Mouse (Mus musculus) left cerebral cortex, postnatal 25 days (tissue): ENCODE measurements around the gene Pdhx. TPM values are rescaled to one million over a fixed set of nuclear protein-coding genes. Genes with fewer than 3 reads are reported as not detected.

Source experiments
- DNase-seq, 2 experiments: peaks; one replicate each; pipeline ENCODE4 v3.0.0; 2022; ENCODE audit warnings: low spot score in 2 of 2, mixed read lengths in 1 of 2
- intact Hi-C: fragments of 180-260 bp; cut with DNase I; formaldehyde crosslinking; loops from one replicate; pipeline ENCODE4 v1.15.1; 2025
- total RNA-seq, 2 experiments: library from RNA; stranded (reverse); gene quantifications; 2 replicates each; pipeline ENCODE4 v1.2.3; 2021

The Pdhx gene
- total RNA-seq, 2 experiments from 2014 or later, result 59.6 to 62.9 TPM

DNA sequence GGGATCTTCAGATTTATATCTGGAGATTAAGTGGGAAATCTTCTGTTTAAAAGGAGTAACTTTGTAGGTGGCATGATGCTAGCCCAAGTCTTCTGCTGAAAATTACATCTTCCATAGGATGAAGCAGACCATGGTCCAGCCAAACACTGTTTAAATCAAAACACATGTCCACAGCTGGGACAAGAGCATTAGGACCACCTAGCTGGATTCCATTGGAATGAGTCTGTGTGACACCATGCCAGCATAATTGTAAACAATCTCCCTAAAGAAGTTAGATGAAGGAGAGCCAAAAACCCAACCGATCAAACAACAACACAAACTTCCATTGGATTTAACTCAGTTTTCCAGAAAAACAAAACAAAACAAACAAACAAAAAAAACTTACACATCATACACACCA, 75.4 kb downstream of the Pdhx start:
- no peak for DNase-seq
- intact Hi-C loops, result no loop called here

DNA sequence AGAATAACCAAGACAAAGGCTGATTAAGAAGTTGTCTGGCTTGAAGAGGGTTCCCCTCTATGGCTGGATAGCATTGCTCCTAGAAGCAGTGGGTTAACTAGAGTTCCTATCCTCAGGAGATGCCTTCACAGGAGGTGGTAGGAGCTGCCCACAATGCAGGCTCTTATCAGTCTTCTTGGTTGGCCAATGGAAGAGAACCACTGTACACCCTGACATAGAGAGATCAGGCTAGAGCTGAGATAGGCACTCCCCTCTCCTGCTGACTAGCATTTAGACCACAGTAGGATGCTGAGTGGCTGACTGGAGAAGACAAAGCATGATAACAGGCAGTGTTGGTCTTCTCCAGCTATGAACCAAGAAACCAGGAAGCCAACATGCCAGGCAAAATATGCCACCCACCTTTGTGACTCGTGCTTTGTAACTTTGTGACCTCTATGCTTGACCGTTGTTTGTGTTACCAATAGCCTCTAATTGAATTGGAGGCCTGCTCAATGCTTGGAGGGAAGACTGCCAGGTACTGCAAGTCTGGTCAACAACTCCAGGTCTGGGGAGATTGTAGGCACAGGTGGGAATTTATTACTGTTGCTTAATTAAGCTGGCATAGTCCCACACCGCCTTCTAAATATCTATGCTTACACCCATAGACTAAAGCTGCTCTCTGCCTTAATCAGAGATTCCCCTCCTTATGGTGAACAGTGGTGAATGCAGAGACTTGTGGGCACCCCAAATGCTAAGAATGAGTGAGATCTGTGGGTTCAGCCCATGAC, 79.3 kb downstream of the Pdhx start:
- no peak for DNase-seq
- intact Hi-C loops, result no loop called here

DNA sequence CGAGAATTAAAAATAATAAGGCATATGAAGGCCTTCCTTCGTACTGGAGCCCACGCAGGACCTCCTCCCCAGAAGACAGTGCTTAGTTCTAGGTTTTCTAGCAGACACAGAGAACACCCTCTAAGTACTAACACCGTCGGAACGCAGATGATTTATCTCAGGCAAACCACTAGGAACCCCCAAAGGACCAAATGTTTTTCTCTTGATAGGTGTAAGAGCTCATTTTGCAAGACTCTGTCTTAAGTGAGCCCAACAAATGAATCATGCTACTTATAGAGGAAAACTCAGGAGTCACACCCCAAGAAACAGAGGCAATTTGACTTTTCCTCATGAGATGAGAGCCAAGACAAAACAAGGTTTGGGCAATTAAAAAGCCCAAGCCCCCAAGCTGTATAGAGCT, 80.9 kb downstream of the Pdhx start:
- DNase-seq, result no peak
- intact Hi-C loops, result no loop called here

DNA sequence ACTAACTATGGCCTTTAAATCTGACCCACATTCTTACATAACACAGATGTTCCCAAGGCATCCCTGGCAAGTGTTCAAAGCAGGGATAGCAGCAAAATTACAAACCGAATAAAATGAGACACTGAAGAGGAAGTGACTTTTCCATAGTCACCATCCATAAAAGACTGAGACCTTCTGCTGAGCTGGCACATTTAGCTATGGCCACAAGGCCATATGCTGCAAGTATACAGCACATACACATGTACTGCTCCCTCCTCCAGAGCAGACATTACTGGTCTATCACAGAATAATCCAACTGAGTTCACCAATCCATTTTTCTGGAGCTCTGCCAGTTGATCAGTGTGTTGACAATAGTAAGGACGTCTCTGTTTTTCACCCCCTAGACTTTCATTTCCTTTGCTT, 83.0 kb downstream of the Pdhx start:
- intact Hi-C loops, result no loop called here
- DNase-seq, result peak in 1 of 2 experiments; percentile 33

DNA sequence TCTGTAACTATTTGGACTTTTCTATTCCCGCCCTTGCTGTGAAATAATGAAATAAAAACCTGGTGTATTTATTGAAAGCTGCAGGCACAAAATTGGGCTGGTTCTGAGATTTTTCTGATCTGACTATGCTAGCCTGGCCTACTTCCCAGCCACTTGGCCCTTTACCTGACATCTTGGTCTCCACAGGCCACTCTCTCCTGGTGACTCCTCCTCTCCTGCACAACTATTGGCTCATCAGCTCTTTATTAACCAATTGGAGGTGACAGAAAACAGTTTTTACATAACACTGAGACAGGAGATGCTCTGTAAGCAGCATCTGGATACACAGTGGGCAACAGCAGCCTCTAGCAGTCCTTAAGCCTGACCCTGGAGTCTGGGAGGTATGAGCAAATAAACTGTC, 83.9 kb downstream of the Pdhx start:
- intact Hi-C loops, result no loop called here
- no peak for DNase-seq

DNA sequence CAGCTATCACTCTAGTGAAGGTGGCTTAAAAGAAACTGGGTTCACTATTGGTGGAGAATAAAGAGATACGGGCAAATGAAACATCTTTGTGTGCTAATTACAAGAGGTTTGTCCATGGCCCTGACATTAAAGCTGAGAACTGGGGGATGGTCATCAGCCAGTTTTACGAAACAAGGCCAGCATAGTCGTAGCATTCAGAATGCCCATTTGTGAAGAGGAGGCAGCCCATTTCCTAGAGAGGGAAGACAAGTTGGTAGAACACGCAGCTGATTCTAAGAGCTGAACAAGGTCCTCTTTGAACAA, 85.7 kb downstream of the Pdhx start:
- intact Hi-C loops, result no loop called here
- no peak for DNase-seq

DNA sequence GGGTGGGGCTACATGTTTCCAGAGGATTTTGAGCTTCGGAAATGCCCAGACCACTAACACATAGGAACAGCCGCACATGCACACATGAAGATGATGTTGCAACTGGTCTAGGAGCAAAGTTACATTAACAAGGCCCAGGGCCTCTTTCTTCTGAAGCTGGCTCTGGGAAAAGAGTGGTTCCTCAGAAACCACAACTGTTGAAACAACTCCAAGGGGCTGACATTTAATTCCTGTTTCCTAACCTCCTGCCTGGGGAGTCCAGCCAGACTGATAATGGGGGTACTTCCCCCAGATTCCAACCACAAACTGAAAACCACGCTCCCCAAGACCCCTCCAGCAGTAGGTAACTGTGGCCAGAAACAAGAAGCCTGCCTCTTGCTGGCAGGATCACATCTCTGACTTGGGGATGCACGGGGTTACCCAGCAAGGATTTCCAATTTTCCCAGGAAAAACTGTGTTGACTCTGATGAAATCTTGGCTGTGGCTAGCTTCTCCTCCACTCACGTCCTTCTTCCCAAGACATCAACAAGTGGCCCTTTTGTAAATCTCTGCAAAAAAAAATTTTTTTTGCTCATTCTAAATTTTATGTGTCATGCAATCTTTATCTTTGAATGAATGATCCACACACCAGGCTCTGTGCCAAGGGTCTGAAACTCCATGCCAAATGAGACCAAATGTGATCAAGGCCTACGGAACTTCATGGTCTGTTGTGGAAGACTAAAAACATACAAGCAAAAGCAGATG, 86.2 kb downstream of the Pdhx start:
- intact Hi-C loops, result no loop called here
- no peak for DNase-seq

DNA sequence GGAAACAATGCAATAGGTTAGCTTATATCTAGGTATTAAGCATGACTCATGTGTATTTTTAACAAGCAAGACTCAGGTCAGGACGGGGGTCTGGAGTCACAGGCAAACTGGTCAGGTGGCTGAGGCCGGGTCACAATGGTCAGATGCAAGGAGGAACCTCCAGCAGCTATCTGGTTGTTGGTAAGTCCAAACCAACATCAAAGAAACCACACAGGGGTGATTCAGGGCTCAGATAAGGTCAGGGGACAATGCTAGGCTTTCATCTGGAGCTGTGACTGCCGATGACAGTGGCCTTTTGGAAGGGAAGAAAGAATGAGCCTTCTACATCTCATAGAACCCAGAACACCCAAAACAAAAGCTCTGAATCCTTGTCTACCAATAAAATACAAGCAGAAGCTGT, 86.9 kb downstream of the Pdhx start:
- DNase-seq, result no peak
- intact Hi-C loops, result no loop called here

DNA sequence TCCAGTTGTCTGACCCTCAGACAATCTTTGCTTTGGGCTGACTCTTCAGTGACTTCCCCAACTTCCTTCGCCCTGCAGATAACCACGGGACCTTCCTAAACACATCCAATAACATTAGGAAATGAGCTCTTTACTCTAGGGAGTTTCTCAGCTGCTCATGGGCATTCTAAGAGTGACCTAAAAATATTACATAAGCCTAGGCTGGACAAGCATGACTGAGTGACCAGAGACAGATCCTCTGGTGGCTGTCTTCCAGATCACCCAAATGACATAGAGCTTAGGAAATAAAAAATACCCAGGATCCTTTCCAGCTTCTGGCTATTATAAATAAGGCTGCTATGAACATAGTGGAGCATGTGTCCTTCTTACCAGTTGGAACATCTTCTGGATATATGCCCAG, 90.5 kb downstream of the Pdhx start:
- intact Hi-C loops, result no loop called here
- DNase-seq, result no peak

DNA sequence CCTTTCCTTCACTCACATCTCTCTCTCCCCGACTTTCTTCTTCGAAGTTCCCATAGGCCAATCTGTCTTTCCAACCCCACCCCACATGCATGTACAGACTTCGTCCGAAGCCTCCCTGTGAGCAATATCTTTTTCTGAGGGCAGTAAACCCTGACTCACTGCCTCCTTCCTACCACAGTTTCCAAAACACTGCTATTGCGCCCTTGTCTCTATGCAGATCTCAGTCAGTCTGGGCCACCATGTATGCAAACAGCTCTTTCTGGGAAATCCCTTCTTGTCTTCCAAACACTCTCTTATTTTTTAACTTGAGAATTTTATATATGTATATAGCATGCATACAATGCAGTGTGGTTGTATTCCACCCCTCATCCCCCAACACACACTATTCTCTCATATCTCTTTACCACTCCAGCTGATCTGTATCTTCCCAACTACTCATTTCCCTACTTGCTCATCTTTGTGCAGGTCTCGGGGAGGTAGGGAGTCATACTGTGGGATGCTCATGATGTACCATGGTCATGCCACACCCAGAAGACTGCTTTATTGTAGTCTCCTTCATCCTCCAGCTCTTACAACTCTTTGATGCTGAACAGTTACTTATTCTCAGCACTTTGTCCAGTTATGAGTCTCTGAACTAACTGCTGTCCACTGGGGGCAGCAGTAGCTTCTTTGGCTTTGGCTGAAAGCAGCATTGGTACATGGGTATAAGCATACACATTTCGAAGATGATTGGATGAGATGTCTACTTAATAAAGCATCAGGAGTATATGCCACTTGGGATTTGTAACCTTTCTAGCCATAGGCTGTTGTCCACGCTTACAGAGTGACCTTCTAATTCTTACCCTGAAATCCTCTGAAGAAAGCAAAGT, 91.6 kb downstream of the Pdhx start:
- no peak for DNase-seq

DNA sequence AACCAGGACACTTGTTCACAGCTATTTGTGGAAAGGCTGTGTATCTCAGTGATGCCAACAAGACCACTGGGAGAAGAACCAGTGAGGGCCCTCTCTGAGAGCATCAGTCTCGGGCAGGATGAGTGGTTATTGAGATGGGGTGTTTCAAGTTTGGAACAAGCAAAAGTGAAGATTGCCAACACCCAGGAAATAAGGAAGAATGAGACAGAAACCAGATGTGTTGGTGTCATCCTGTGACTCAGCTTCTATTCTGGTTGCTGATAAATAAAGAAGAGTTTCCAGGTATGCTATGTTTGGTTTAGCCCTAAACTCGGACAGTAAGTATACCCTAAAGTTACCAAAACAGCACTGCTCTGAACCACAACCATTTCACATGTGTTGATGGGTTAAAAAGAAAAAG, 92.4 kb downstream of the Pdhx start:
- intact Hi-C loops, result no loop called here
- DNase-seq, result no peak

More for the DNA sequence above, 91.6 kb downstream of the Pdhx start:
- intact Hi-C loops, result no loop called here

DNA sequence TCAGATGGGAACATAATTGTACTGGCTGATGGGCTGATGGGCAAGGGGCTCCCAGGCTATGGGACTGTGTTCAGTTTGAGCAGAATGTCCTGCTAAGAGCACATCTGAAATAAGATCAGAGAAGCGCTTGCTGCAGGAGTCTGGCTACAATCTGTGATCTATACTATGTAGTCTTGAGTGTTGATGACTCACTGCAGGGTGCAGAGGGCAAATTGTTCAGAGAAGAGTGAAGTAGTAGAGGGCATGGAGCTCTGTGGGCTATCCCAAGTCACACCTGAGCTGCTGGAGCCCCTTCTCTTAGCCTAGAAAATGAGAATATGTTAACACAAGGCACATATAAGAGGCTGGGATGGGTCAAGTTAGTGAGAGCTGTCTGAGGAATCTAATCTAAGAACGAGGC, 93.8 kb downstream of the Pdhx start:
- DNase-seq, result peak in 1 of 2 experiments; percentile 16
- intact Hi-C loops, result no loop called here

DNA sequence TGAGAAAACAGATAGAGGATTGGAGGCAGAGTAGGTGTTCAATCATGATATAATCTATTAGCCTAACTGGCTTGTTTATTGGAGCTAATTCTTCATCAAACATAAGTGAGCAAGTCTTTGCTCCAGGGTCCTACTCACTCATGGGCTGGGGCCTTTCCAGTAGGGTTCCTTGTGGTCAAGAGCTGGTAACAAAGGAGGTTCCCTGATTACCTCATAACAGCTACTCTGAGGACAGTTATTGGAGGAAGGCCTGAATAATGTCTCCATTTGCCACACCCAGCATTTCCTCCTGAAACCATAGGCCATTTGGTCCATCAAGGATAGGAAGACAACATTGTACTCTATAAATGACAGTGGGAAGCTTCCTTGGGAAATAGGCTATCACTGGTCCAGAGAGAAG, 94.2 kb downstream of the Pdhx start:
- DNase-seq, result no peak
- intact Hi-C loops, result no loop called here

DNA sequence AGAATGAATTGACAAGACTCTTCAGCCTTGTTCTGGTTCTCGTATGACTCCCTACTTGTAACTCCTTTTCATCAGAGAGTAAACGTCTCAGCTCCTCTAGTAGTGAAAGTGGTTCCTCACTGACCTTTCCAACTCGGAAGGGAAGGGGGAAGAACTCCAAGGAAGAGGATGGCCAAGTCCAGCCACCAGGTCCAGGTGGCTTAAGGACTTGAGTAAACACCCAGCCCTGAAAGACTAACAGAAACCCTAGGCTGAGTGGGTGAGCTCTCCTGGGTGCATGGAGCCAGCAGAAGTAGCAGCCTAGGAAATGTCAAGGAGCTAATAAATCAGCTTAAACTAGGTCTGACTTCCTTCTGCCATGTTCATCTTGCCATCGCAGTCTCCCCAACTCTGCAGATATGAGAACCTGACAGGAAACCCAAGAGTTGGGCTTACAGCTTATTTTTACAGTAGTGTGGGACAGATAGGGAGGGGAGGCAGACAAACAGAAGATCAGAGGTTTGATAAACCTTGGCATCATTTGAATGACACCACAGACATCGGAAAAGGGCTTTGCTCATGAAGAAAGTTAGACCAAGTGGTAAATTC, 97.9 kb downstream of the Pdhx start:
- DNase-seq, result no peak
- intact Hi-C loops, result no loop called here

DNA sequence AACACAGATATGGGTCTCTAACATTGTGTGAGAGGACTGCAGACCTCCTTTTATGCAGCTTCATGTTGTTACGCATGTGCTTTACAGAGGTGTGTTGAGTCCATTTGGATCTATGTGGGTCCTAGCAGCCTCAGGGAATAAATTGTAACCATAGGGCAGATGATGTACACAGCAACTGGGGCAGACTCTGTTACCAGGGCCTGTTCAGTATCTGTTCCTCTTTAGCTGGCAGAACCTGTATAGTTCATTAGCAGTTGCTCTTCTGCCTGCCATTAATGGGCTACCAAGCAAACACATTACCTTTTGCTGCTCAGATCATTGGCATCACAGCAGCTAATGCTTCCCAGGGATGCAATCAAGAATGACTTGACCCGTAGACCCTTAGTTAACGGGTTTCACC, 100.2 kb downstream of the Pdhx start:
- intact Hi-C loops, result no loop called here
- no peak for DNase-seq

DNA sequence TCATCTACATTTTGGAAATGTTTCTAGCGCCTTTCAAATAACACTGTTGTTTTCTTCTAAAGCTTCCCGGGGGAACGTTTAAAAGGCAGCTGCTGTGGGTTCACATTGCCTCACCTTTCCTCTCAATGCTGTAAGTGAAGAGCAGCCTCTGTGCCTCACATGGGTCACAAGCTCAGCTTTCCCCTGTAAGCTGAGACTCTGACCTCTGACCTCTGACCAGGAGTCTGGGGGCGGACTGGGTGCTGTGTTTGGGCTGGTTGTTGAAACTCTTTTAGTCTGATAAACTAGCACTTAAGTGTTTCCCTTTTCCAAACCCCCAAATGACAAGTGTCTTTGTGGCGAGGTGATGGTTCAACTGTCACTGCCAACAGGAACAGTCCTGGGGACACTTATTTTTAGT, 100.7 kb downstream of the Pdhx start:
- intact Hi-C loops, result no loop called here
- DNase-seq, result no peak

DNA sequence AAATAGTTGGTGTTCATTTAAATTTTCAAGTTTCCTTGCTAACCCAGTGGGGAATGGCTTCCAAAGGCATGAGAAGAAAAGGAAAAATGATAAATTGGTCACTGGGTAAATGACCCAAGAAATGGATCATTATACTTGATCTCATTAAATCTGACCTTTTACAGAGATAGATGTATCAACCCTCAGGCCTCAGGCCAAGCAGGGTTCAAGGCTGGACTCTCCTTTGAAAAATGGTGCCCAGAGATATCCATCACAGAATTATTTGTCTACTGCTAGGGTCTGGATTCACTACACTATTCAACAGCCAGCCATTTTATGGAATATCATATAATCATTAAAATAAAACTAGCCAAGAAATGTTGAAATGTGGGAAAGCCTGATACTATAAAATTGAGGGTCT, 101.4 kb downstream of the Pdhx start:
- intact Hi-C loops, result no loop called here
- DNase-seq, result no peak
